Mouse (Mus musculus) retina, adult 2 months (tissue): Measurements from ENCODE around the gene 6030458C11Rik.

Experiments
- DNase-seq: peaks from one replicate; pipeline ENCODE4 v3.0.0-alpha.2; 2012; ENCODE audit warnings: low read depth, low spot score

6030458C11Rik gene

DNA sequence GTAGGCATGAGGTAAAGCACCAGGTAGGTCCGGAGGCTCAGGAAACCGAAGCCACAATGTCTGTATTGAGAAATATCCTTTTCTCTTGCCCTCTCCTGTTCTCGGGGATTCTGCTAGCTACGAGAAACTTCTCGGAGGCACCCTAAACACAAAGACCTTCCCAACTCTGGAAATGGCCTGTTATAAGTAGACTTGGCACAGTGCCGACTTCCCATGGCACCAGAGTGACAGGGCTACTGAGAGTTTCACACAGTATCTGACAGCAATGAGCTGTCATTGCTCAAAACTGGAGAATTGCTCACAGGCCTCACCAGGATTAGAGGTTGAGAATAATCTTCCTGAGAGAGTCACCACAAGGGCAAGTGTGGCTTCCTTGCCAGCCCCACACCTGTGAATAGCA, 63.7 kb downstream of the 6030458C11Rik start:
- no peak for DNase-seq

DNA sequence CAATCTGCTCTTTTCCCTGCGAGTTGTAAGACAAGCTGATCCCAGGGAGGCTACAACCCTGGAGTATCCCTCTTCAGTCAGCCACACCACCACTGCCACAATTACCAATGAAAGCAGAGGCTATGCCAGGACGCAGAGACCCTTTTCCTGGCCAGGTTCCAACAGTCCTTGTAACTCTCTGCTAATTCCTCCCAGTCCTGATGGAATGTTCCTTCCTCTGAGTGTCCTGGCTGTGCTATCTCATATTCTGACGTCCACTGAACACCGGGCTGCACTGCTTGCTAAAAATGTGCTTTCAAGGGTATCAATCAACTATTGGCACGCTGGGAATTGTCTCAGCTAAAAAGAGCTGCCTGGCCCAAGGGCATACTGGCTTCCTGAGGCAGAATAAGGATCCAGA, 66.0 kb downstream of the 6030458C11Rik start:
- no peak for DNase-seq
